Mouse (Mus musculus): Measurements from ENCODE around the gene Micall1.

DNA sequence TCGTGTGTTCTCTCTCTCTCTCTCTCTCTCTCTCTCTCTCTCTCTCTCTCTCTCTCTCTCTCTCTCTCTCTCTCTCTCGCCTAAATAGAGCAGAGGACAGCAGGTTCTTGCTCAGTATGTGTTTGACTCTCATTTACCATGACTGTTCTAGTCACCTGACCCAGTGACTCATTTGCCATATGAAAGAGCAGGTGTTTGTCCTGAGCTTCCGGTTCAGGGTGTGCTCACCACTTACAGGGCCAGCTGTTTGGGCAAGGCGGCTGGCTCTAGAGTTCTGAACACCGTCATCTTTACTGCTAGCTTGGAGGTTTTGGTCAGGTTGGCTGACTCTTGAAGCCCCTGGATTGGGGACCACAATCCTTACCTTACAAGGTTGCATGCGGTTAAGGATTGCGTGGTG lies 36.8 kb downstream of the Micall1 start:
- TF ChIP-seq CTCF (IDR thresholded peaks at IDR 0.05; ENCODE audit: control insufficient read depth, insufficient read depth, low read length) (no peak), POLR2A (IDR thresholded peaks at IDR 0.05; ENCODE audit: borderline replicate concordance, control insufficient read depth, low read depth, low read length) (no peak)

Measured in bone marrow, adult 2 months (tissue).